Mouse (Mus musculus) lung, postnatal 10 days (tissue): ENCODE measurements at regions not wholly inside any gene's neighbourhood (a gene's known extent, or its start where the extent isn't known, plus 50 kb on each side); places are given as distances from the start of the nearest gene placed in this dataset.
"Not testable (repeated sequence)": the region's sequence is repeated elsewhere in the genome, so short reads cannot be mapped to it uniquely, and the experiment has no call there.

Experiments
- DNase-seq: peaks from one replicate; pipeline ENCODE4 v3.0.0; 2021

- DNase-seq: no peak
Measured at GRCm38 (mm10) chr6:6496789-6497188, 81.7 kb downstream of the Sem1 start.

- no peak for DNase-seq
Measured at GRCm38 (mm10) chr6:6496336-6496735, 82.1 kb downstream of the Sem1 start.

- DNase-seq: no peak
Measured at GRCm38 (mm10) chr6:6488191-6488590, 90.3 kb downstream of the Sem1 start.

GRCm38 (mm10) chr6:6481596-6481995, 96.9 kb downstream of the Sem1 start:
- not testable (repeated sequence) for DNase-seq

- DNase-seq: no peak
Measured at GRCm38 (mm10) chr6:6470397-6470796, 108.1 kb downstream of the Sem1 start.

GRCm38 (mm10) chr6:6467526-6467925, 110.9 kb downstream of the Sem1 start:
- no peak for DNase-seq

- no peak for DNase-seq
Measured at GRCm38 (mm10) chr6:6466231-6466630, 112.2 kb downstream of the Sem1 start.

GRCm38 (mm10) chr6:6463807-6464470, 114.5 kb downstream of the Sem1 start:
- DNase-seq: no peak

- no peak for DNase-seq
Measured at GRCm38 (mm10) chr6:6459918-6460239, 118.6 kb downstream of the Sem1 start.

GRCm38 (mm10) chr6:6459006-6459917, 119.2 kb downstream of the Sem1 start:
- DNase-seq: no peak

- no peak for DNase-seq
Measured at GRCm38 (mm10) chr6:6457726-6458125, 120.7 kb downstream of the Sem1 start.

GRCm38 (mm10) chr6:6457001-6457400, 121.5 kb downstream of the Sem1 start:
- DNase-seq: no peak

GRCm38 (mm10) chr6:6455566-6455965, 122.9 kb downstream of the Sem1 start:
- DNase-seq: no peak

GRCm38 (mm10) chr6:6454396-6454795, 124.1 kb downstream of the Sem1 start:
- no peak for DNase-seq

GRCm38 (mm10) chr6:6434855-6435254, 143.6 kb downstream of the Sem1 start:
- no peak for DNase-seq

GRCm38 (mm10) chr6:6434261-6434802, 144.1 kb downstream of the Sem1 start:
- no peak for DNase-seq

GRCm38 (mm10) chr6:6433179-6433578, 145.3 kb downstream of the Sem1 start:
- no peak for DNase-seq

- DNase-seq: no peak
Measured at GRCm38 (mm10) chr6:6414654-6415610, 163.5 kb downstream of the Sem1 start.

- DNase-seq: no peak
Measured at GRCm38 (mm10) chr6:6397997-6398396, 180.5 kb downstream of the Sem1 start.

- no peak for DNase-seq
Measured at GRCm38 (mm10) chr6:6389454-6390445, 172.8 kb upstream of the Slc25a13 start.

GRCm38 (mm10) chr6:6388835-6389440, 172.0 kb upstream of the Slc25a13 start:
- DNase-seq: no peak
